Mouse (Mus musculus): ENCODE data around the gene Sorcs3. TPM values are rescaled to one million over a fixed set of nuclear protein-coding genes. Genes with fewer than 3 reads are reported as not detected.

Sorcs3 gene
- polyA plus RNA-seq, 1 experiment: 0.66 TPM

DNA sequence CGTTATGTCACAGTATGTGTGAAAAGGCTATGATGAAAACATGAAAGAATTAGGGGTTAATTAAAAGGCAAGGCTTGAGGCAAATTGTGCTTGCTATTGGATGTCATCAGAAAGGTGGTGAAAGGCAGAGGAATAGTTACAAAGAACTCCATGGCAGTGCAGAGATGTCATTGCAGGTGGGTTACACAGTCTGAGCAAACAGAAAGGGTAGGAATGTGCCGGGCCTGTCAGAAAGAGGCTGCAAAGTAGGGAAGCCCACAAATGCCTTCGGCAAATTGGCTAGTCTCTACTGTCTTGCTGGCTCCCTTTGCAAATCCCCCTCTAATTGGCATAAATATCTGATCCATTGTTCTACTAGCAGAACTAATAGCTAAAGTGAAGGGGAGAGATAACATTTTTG, 521.2 kb downstream of the Sorcs3 start:
- Histone ChIP-seq H3K4me1 (ENCODE audit: control insufficient read depth, insufficient read depth, low read length) (no peaks in the 10 kb centered on the region), H3K4me3 (ENCODE audit: insufficient read depth, low read depth, low read length) (no peak overlapping the region), H3K36me3 (ENCODE audit: control insufficient read depth, insufficient read depth, low read length) (no peaks in the 10 kb centered on the region), H3K27ac (ENCODE audit: insufficient read depth, low read depth, low read length) (no peak overlapping the region), H3K27me3 (replicated peaks; ENCODE audit: control insufficient read depth, insufficient read depth, low read length) (no peaks in the 10 kb centered on the region)
- 86% methylated on average over 3 of the region's 3 CpGs for WGBS
- no peak for DNase-seq
- TF ChIP-seq POLR2A (IDR thresholded peaks at IDR 0.05; ENCODE audit: low read depth, low read length) (no peak), CTCF (conservative IDR thresholded peaks at IDR 0.05; ENCODE audit: insufficient read depth, insufficient read length, low read depth, low read length) (no peak)

- no peaks in the 10 kb centered on the region for H3K4me1 ChIP-seq (ENCODE audit: control insufficient read depth, insufficient read depth, low read length)
- H3K27me3 ChIP-seq (replicated peaks; ENCODE audit: control insufficient read depth, insufficient read depth, low read length): no peaks in the 10 kb centered on the region
- H3K36me3 ChIP-seq (ENCODE audit: control insufficient read depth, insufficient read depth, low read length): no peaks in the 10 kb centered on the region
- no peak for DNase-seq
- 93% methylated on average over 5 of the region's 5 CpGs for WGBS
- H3K27ac ChIP-seq (ENCODE audit: insufficient read depth, low read depth, low read length): no peak overlapping the region
- H3K4me3 ChIP-seq (ENCODE audit: insufficient read depth, low read depth, low read length): no peak overlapping the region
- TF ChIP-seq CTCF (conservative IDR thresholded peaks at IDR 0.05; ENCODE audit: insufficient read depth, insufficient read length, low read depth, low read length): no peak
Measured at GRCm38 (mm10) chr19:48727601-48728000, 521.8 kb downstream of the Sorcs3 start.

DNA sequence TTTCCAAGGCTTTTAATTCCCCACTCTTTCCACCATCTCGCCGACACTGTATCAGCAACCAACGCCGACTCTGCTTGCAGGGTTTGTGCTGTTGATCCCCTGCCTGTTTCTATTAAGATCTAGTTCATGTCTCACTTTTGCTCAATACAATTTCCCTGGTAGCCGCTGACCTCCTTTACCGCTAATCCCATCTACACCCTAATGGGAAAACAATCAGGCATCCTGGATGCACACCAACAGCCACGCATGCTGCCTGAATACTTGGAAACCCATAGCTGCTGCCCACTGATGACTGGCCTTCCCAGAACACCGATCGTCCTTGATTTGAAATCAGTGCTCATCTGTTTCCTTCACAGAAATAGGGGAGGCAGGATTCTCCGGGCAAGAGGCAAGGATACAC, 525.9 kb downstream of the Sorcs3 start:
- no peak for TF ChIP-seq POLR2A (IDR thresholded peaks at IDR 0.05; ENCODE audit: low read depth, low read length)
- no peak for TF ChIP-seq CTCF (conservative IDR thresholded peaks at IDR 0.05; ENCODE audit: insufficient read depth, insufficient read length, low read depth, low read length)
- Histone ChIP-seq H3K4me3 (ENCODE audit: insufficient read depth, low read depth, low read length) (no peak overlapping the region), H3K27me3 (replicated peaks; ENCODE audit: control insufficient read depth, insufficient read depth, low read length) (no peaks in the 10 kb centered on the region), H3K36me3 (ENCODE audit: control insufficient read depth, insufficient read depth, low read length) (no peaks in the 10 kb centered on the region; the same call in 1 of the 2 replicates), H3K4me1 (ENCODE audit: control insufficient read depth, insufficient read depth, low read length) (no peaks in the 10 kb centered on the region), H3K27ac (ENCODE audit: insufficient read depth, low read depth, low read length) (no peak overlapping the region)
- no peak for DNase-seq
- WGBS: 89% methylated on average over 10 of the region's 10 CpGs

GRCm38 (mm10) chr19:48734370-48734769, 528.5 kb downstream of the Sorcs3 start:
- no peak for DNase-seq
- no peaks in the 10 kb centered on the region for H3K4me1 ChIP-seq (ENCODE audit: control insufficient read depth, insufficient read depth, low read length)
- H3K4me3 ChIP-seq (ENCODE audit: insufficient read depth, low read depth, low read length): no peak overlapping the region
- no peak overlapping the region for H3K27ac ChIP-seq (ENCODE audit: insufficient read depth, low read depth, low read length)
- WGBS: 85% methylated on average over 4 of the region's 4 CpGs
- no peaks in the 10 kb centered on the region; the same call in 1 of the 2 replicates for H3K36me3 ChIP-seq (ENCODE audit: control insufficient read depth, insufficient read depth, low read length)
- TF ChIP-seq POLR2A (IDR thresholded peaks at IDR 0.05; ENCODE audit: low read depth, low read length) (no peak), CTCF (conservative IDR thresholded peaks at IDR 0.05; ENCODE audit: insufficient read depth, insufficient read length, low read depth, low read length) (no peak)
- H3K27me3 ChIP-seq (replicated peaks; ENCODE audit: control insufficient read depth, insufficient read depth, low read length): no peaks in the 10 kb centered on the region

DNA sequence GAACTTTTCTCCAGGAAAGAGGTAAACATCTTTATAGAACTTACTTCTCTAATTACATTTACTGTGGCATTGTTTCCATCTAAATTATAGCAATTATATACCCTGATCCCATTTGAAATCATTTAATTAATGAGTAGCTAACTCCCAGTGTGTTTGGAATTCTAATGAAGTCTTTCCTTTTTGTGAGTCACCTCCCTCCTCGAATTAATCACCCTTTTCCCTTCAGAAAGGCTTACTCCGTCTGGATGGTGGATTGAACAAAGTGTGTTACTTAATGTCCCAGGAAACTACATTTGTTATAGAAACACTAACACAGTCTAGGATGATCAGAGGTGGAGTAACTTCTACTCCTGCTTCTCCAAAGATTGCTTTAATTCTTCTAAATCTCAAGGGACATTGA, 531.7 kb downstream of the Sorcs3 start:
- 20% methylated on average over 2 of the region's 2 CpGs for WGBS
- H3K27me3 ChIP-seq (replicated peaks; ENCODE audit: control insufficient read depth, insufficient read depth, low read length): no peaks in the 10 kb centered on the region
- H3K4me1 ChIP-seq (ENCODE audit: control insufficient read depth, insufficient read depth, low read length): no peaks in the 10 kb centered on the region
- no peak overlapping the region for H3K4me3 ChIP-seq (ENCODE audit: insufficient read depth, low read depth, low read length)
- no peaks in the 10 kb centered on the region; the same call in 1 of the 2 replicates for H3K36me3 ChIP-seq (ENCODE audit: control insufficient read depth, insufficient read depth, low read length)
- DNase-seq: peak; percentile 31
- H3K27ac ChIP-seq (ENCODE audit: insufficient read depth, low read depth, low read length): no peak overlapping the region
- TF ChIP-seq CTCF (conservative IDR thresholded peaks at IDR 0.05; ENCODE audit: insufficient read depth, insufficient read length, low read depth, low read length) (no peak), POLR2A (IDR thresholded peaks at IDR 0.05; ENCODE audit: low read depth, low read length) (no peak)

GRCm38 (mm10) chr19:48755156-48755555, 549.3 kb downstream of the Sorcs3 start:
- Histone ChIP-seq H3K4me3 (ENCODE audit: insufficient read depth, low read depth, low read length) (no peak overlapping the region), H3K27ac (ENCODE audit: insufficient read depth, low read depth, low read length) (no peak overlapping the region), H3K36me3 (ENCODE audit: control insufficient read depth, insufficient read depth, low read length) (no peaks in the 10 kb centered on the region), H3K27me3 (replicated peaks; ENCODE audit: control insufficient read depth, insufficient read depth, low read length) (no peaks in the 10 kb centered on the region), H3K4me1 (ENCODE audit: control insufficient read depth, insufficient read depth, low read length) (no peaks in the 10 kb centered on the region; the same call in 1 of the 2 replicates)
- 91% methylated on average over 9 of the region's 9 CpGs for WGBS
- no peak for DNase-seq
- TF ChIP-seq POLR2A (IDR thresholded peaks at IDR 0.05; ENCODE audit: low read depth, low read length) (no peak), CTCF (conservative IDR thresholded peaks at IDR 0.05; ENCODE audit: insufficient read depth, insufficient read length, low read depth, low read length) (no peak)

DNA sequence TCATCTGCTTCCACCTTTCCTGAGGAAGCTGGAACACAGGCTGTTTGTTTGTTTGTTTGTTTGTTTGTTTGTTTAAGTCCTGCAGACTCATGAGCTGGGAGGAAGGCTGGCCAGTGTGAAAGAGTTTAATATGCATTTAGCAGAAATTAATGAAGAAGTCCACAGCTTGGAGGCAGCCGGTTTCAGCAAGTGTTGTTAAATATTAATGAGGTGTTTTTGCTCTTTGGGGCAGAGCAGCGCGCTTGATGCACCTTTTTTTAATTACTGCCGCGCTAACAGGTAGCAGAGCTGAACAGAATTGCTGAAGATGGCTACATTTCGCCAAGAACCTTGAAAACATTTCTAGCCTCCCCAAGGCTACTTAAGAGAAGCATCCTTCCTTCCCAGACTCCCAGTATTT, 551.0 kb downstream of the Sorcs3 start:
- TF ChIP-seq CTCF (conservative IDR thresholded peaks at IDR 0.05; ENCODE audit: insufficient read depth, insufficient read length, low read depth, low read length) (no peak), POLR2A (IDR thresholded peaks at IDR 0.05; ENCODE audit: low read depth, low read length) (no peak)
- Histone ChIP-seq H3K4me3 (ENCODE audit: insufficient read depth, low read depth, low read length) (no peak overlapping the region), H3K36me3 (ENCODE audit: control insufficient read depth, insufficient read depth, low read length) (no peaks in the 10 kb centered on the region), H3K27me3 (replicated peaks; ENCODE audit: control insufficient read depth, insufficient read depth, low read length) (no peaks in the 10 kb centered on the region), H3K4me1 (ENCODE audit: control insufficient read depth, insufficient read depth, low read length) (no peaks in the 10 kb centered on the region; the same call in 1 of the 2 replicates), H3K27ac (ENCODE audit: insufficient read depth, low read depth, low read length) (peak overlapping the region; percentile 55; the same call in 1 of the 2 replicates)
- peak; percentile 76 for DNase-seq
- WGBS: 32% methylated on average over 6 of the region's 6 CpGs
